In the genomic region with DNA sequence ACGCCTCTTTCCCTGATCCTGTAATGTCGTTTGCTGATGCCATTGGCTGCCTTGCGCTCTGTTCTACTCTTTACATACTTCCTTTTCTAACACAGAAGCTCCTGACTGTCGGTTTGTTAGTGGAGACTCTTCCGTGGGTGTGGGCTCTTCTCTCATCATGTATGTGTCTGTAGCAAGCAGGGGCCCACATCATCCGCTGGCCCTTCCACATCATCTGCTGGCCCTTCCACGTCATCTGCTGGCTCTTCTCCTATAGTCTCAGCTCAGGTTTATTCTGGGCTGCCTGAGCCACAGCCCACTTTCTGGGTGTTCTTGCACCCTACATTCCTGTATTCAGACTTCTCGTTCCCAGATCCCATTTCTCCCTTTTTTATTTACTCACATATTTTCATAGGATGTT, we compare ENCODE assay signal across 25 mouse cellular contexts.
"Had no signal": no experiment of that assay in that cellular context is flagged by ENCODE, and none has a peak within 500 bp of the region (broad histone marks: within the 10 kb centered on the region; RNA-seq: fewer than 3 reads in every experiment).

No protein-coding gene starts in this region.

- DNase-seq: gastrocnemius, postnatal 14 days; gastrocnemius, postnatal 36 days; heart, adult 18-20 months; heart, postnatal 14 days; heart, postnatal 36 days; kidney, adult 11 months; kidney, adult 2 months; kidney, adult 9 months; kidney, postnatal 14 days; kidney, postnatal 36 days; layer of hippocampus, adult 9-11 months; layer of hippocampus, postnatal 36 days; left cerebral cortex, postnatal 4 days had no signal

- H3K9me3 ChIP-seq: heart, embryonic 10.5 days; hindbrain, embryonic 13.5 days; hindbrain, embryonic 15.5 days; kidney, embryonic 15.5 days; limb, embryonic 13.5 days; limb, embryonic 15.5 days; liver, embryonic 12.5 days had no signal

- ATAC-seq: intestine, embryonic 16.5 days; liver, embryonic 12.5 days had no signal

- H3K4me3 ChIP-seq: heart, embryonic 10.5 days; heart, embryonic 12.5 days; hindbrain, embryonic 13.5 days; hindbrain, embryonic 15.5 days; kidney, embryonic 15.5 days; limb, embryonic 13.5 days; limb, embryonic 15.5 days; liver, embryonic 12.5 days had no signal

- H3K9ac ChIP-seq: heart, embryonic 12.5 days; hindbrain, embryonic 13.5 days; hindbrain, embryonic 15.5 days; kidney, embryonic 15.5 days; limb, embryonic 13.5 days; limb, embryonic 15.5 days; liver, embryonic 12.5 days; liver, embryonic 14.5 days had no signal

- H3K27me3 ChIP-seq: heart, embryonic 12.5 days; hindbrain, embryonic 13.5 days; hindbrain, embryonic 15.5 days; kidney, embryonic 15.5 days; limb, embryonic 13.5 days; limb, embryonic 15.5 days; liver, embryonic 12.5 days had no signal

- H3K27ac ChIP-seq: heart, embryonic 10.5 days; hindbrain, embryonic 13.5 days; hindbrain, embryonic 15.5 days; hindbrain, postnatal 0 days; kidney, embryonic 15.5 days; kidney, postnatal 0 days; limb, embryonic 13.5 days; limb, embryonic 15.5 days; liver, embryonic 12.5 days; liver, embryonic 14.5 days had no signal

- H3K4me1 ChIP-seq: heart, embryonic 12.5 days; kidney, embryonic 15.5 days; limb, embryonic 15.5 days; liver, embryonic 12.5 days had no signal

- H3K4me2 ChIP-seq: heart, embryonic 12.5 days; hindbrain, embryonic 13.5 days; hindbrain, embryonic 15.5 days; kidney, embryonic 15.5 days; limb, embryonic 13.5 days; limb, embryonic 15.5 days; liver, embryonic 12.5 days had no signal

- H3K36me3 ChIP-seq: heart, embryonic 10.5 days; heart, embryonic 12.5 days; hindbrain, embryonic 13.5 days; hindbrain, embryonic 15.5 days; kidney, embryonic 15.5 days; limb, embryonic 13.5 days; limb, embryonic 15.5 days; liver, embryonic 12.5 days had no signal
